Mouse (Mus musculus) cerebellum, postnatal 10 days (tissue): ENCODE results near the gene Sirt5.
A peak's percentile ranks its signal among the peaks of the same experiment; 100 is the strongest.

Experiments used
- DNase-seq, 2 experiments: peaks; one replicate each; pipeline ENCODE4 v3.0.0; 2021; ENCODE audit warnings: mixed read lengths in 2 of 2

The Sirt5 gene

DNA sequence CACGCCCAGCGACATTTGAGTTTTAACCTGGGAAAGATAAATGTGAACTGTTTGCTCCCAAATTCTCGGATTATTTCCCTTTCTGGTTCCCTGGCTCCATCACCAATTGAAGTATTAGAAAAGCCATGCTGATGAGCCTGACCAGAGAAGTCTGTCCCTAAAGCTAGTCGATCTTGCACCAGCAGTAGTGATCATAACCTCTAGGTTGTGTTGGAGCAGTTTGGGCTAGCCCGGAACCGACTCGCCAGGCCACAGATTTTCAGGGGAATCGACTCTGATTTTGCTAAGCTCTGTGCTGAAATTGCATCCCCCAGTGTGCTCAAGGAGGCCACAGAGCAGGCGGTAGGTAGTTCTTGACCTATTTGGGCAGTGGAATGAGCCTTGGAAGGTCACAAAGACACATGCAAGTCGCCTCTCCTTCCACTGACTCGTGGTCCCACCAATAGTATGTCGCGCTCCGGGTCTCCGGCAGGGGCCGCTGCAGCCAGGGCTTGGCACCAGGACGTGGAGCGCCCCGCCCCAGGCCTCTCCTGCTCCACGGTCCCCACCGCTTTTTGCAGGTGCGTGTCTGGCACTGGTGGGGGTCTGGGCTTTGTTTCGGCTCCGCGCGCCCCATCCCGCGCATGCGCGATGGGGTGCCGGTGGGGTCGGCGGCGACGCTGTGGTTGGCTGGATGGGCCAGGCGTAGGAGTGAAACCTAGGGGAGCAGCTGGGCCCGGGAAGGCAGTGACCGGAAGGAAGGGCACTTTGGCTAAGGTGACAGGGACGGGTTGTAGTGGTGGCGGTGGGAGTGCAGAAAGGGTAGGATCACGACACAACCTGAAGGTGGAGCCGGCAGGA, at the start of gene Sirt5:
TSS of gene Sirt5 (plus strand) at position 512 of the 840 bp plus-strand sequence.
- peak; percentile 96 for DNase-seq

- DNase-seq = no peak
Observed at GRCm38 (mm10) chr13:43317411-43317810, 47.9 kb upstream of the Sirt5 start.

DNA sequence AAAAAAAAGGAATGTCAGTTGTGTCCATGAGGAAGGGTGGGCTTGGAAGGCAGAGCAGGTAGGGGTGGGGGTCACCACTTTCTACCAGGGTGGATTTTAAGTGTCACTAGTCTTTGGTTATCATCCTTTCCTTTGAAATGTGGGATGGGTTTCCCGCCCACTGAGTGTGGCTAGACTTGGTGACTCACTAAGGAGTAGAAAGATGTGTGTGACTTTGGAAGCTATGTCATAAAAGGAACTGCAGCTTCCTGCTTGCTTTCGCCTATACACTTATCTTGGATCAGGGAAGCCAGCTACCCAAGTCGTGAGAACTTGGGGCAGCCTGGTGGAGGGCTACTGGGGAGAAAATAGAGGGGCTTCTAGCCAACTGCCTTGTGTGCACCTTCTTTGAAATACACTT, 45.9 kb upstream of the Sirt5 start:
- no peak for DNase-seq

DNA sequence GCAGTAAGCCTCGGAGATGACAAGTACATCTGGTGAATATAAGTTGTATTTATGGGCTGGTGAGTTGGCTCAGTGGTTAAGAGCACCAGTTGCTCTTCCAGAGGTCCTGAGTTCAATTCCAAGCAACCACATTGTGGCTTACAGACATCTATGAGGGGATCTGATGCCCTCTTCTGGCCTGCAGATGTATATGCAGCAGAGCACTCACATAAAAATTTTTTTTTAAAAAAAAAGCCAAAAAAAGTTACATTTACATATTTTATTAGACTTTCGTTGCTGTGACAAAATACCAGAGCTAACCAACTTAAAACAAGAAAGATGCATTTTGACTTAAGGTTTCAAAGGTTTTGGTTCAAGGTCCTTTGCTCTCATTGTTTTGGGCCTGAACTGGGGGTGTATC, 43.8 kb upstream of the Sirt5 start:
- DNase-seq = no peak

GRCm38 (mm10) chr13:43325427-43325826, 39.9 kb upstream of the Sirt5 start:
- DNase-seq = no peak

- DNase-seq = no peak
Observed at GRCm38 (mm10) chr13:43331721-43332444, 33.4 kb upstream of the Sirt5 start.

GRCm38 (mm10) chr13:43332591-43332990, 32.7 kb upstream of the Sirt5 start:
- DNase-seq = peak; percentile 42 to 46

DNA sequence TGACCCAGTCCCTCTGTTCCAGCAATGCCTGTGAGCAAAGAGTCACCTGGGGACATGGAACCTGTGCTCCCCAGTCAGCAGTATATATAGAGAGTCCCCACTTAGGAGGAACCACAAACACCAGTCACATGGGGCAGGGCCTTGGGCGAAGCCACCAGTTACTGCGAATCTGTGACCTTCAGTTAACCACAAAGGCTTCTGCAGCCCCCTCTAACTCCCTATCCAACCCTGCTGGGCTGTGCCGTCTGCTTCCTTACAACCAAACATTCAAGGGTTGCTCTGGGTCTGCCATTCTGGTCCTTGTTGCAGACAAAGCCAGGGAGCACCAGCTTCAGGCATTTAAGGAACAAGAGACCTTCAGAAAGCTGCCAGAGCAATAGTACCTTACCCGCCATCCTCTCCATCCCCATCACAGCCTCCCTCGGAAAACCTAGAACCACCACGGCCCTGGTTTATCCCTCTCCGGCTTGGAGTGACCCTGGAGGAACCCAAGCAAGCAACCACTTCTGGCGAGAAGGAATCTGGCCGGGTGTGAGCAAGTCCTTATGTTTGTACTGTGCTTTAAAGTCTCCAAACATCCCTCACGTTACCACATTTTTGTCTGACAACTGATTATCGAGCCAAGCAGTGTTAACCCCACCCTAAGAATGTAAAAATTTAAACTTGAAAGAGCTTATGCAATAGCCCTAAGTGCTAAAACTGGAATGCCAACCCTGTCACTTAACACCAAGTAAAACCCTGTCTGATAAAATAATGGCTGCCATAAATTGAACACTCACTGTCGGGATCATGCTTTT, 28.7 kb upstream of the Sirt5 start:
- DNase-seq = no peak

DNA sequence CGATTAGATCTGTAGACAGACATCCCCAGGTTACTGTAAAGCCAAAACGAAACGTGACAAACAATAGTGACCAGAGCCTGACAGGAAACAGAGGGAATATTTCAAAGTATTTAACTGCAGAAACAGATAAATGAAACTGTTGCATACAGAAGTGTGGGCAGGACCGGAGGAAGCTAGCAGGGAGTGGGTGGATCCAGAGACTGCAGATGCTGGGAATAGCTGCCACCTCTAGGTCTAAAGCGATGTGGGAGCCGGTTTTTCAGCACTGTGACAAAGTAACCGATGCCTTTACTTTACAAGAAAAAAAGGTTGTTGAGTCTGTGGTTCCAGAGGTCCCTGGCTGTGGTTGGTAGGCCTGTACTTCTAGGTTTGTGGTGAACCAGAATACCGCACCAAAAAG, 27.3 kb upstream of the Sirt5 start:
- no peak for DNase-seq

DNA sequence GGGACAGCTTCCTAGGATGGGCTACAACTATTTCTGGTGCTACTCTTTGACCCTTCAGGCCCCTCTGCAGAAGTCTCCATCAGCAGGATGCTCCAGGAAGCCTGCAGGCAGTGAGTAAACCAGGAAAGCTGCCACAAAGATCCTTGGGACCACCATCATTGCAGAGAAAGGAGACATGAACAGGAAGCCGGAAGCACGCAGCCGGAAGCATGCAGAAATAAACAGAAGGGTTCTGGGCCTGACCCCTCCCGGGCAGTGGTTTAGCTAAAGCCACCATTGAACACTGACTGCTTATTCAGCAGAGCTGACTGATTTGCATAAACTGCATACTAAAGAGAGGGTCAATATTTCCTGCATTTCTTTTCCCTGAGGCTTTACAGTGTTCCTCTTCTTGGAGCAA, 26.7 kb upstream of the Sirt5 start:
- DNase-seq = no peak

- DNase-seq = no peak
Observed at GRCm38 (mm10) chr13:43346825-43347224, 18.5 kb upstream of the Sirt5 start.

- DNase-seq = no peak
Observed at GRCm38 (mm10) chr13:43349376-43349775, 15.9 kb upstream of the Sirt5 start.

DNA sequence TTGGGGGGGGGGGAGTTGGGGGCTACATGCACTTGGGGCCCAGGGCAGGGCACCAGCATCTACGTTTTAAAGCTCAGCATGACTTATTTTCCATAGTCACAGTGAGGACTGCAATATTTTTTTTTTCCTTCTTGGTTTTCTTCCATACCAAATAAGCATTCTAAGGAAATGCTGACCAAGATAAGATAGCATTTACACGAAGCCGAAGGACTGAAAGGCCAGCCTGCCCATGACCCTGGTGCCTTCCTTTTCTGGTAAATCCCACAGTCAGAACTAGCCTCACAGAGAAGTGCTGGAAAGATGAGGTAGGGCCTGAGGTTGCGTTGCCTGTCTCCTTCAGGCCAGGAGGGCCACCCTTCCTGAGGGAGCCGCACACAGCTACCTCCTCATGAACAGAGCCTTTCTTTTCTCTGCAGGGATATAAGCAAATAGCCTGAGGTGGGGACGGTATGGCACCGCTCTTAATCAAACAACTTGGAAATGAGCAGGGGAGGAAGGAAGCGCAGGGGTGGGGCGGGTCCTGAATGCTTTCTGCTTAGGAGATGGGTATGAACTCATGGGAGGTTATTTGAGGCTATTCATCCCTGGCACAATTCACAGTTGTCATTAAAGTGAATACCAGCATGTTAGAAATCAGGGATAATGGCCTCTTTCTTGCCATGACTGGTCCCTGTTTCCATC, 14.7 kb upstream of the Sirt5 start:
- DNase-seq = no peak

- peak; percentile 44 to 62 for DNase-seq
Observed at GRCm38 (mm10) chr13:43353356-43353755, 11.9 kb upstream of the Sirt5 start.

- no peak for DNase-seq
Observed at GRCm38 (mm10) chr13:43354362-43354761, 10.9 kb upstream of the Sirt5 start.

DNA sequence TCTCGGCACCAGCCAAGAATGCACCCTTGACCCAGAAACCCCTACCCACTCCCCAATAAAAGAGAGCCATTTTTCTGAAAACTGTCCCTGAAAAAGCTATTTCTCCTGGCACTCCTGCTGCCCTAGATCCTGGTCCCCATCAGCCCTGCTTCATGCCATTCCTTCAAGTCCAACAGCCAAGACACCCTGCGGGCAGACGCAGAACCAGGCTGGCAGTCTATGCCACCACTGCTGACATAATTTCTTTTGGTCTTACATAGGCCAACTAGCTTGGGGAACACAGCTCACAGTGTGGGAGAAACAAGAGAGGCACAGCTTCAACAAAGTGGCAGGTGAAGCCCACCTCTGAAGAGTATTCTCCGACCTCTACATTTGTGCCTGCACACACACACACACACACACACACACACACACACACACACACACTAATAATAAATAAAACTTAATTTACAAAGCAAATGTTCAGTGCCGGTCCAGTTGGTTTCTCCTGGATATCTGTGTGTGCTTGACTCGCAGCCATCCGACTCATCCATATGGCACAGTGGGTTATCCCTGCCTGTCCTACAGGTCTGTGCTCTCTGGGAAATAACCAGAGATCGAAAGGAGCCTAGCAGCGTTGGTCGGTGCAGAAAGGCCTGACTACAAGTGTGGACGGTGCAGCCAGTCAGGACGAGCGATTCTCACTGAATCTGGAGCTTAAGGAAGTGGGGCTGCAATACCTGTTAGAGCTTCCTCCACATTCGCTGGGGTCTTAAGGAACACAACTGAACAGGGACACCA, 8.8 kb upstream of the Sirt5 start:
- DNase-seq = peak; percentile 42 to 56

- no peak for DNase-seq
Observed at GRCm38 (mm10) chr13:43360534-43360933, 4.8 kb upstream of the Sirt5 start.

GRCm38 (mm10) chr13:43362353-43362752, 2.9 kb upstream of the Sirt5 start:
- peak; percentile 64 to 72 for DNase-seq

DNA sequence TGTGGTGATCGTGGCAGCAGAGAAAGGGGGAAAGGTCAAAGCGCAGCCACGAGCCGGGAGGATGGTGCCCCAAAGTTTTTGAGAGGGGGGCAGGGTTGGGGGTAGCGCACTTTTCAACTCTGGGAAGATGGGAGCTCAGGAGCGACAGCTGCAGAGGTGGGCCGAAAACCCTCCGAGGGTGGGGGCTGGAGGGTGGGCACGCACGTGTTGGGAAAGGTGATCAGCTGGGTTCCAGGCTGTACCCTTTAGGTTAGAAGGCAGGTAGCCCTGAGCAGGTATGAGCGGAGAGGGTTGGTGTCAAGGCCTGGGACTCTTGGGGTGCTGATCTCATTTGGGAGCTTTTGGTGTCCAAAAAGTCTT, 509 bp downstream of the Sirt5 start:
- no peak for DNase-seq

- DNase-seq = no peak
Observed at GRCm38 (mm10) chr13:43370063-43370462, 4.8 kb downstream of the Sirt5 start.

- no peak for DNase-seq
Observed at GRCm38 (mm10) chr13:43372892-43373291, 7.6 kb downstream of the Sirt5 start.

DNA sequence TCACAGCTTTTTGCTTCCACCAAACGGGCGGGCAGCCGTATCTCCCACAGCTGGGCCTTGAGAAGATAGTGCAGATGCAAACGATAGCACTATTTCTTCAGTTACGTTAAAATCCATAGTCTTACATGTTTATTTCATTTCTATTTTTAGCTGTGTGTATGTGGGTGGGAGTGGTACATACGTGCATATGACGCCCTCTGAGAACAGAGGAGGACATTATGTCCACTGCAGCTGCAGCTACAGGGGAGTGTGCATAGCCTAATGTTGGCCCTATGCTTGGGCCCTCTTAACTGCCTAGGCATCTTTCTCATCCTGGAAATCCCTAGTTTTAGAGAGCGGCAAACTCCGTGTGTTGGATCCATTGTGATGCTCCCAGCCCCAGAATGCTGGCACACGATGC, 8.9 kb downstream of the Sirt5 start:
- DNase-seq = no peak
